Mouse (Mus musculus) T-helper 2 cell (primary cell): Measurements from ENCODE around the gene Mcam.

Source experiments
- in situ Hi-C: fragments of 300-600 bp; cut with MboI, MseI; formaldehyde crosslinking; loops from one replicate; pipeline ENCODE4 v1.15.1; 2025; ENCODE audit warnings: high pct_unique_total_duplicates

The Mcam gene

DNA sequence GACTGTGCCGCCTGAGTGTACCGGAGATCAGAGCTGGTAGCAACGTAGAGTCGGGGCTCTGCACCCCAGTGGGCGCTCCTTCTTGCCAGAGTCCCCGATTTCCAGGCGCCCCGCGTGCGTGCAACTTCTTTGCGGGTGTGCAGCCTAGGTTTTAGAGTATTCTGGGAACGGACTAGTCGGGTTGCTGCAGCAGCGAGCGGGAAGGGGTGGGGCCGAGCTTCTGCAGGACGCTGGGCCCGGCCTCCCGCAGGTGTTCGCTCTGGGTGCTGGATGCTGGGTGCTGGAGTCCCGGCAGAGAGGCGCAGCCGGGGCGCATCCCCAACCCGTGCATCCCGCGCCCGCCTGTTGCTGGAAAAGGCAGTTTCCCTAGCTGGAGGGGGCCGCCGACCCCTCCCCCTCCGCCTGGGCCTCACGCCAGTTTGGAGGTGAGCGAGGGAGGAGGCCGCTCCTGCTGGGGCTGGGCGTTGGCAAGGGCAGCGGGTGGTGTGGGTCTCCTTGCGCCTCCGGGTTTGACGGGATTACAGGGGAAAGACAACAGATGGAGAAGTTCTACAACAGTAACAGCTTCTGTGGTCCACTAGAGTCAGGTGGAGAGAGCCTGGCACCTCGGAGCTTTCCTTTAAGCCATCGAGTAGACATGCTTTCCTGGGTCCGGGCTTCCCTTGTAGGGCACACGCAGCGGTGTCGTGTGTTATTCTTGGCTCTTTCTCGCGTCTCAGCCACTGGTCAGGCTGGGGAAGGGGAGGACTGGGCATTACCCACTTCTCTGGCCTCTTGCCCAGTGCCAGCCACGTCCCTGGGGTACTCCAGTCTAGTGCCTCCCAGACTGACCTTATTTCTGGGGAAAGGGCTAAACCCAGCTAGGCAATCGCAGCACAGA is 822 bp downstream of the Mcam start:
- in situ Hi-C loops: no loop called here

DNA sequence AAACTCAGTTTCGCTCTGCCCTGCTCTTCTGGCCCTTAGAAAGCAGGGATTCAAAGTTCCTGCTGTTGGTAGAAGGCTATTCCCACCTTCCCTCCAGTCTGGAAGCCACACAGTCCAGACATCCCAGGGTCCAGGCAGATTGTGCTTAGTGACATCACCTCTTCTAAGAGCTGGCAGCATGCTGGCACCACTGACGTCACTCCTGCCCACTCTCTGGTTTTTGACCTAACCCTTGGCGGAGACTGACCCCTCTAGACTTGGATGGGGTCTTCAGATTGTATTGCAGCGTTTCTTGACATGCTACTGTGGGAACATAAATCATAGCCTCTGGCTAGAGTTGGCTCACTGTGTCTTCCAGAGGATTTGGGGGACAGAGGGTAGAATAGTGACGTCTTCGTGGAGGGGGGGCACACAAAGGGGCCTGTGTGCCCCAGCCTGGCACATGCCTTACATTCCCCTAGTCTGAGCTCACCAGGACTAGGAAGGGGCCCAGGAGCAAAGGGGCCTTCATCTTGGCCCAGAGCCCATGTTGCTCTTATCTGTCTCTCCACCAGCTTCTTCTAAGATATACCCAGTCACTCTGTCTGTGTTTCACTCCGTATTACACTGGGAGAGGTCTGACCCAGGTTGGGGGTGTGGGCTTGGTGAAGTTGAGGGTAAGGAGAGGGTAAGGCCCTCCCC is 1.6 kb downstream of the Mcam start:
- in situ Hi-C loops: no loop called here

DNA sequence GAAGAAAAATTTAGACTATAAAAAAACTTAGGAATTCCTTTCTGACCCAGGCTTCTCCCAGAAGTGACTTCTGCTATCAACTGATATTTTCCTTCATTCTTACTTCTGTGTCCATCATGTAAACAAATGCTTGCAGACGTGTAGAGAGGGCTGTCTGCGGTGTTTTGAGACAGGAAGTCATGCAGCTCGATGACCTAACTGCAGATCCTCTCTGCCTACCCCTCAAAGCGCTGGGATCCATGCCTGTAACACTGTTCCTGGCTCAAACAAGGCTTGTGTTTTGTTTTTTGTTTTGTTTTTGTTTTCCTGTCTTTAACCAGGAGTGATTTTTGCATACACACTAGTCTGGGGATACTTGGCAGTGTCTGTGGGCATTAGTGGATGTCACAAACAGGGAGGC is 3.6 kb downstream of the Mcam start:
- in situ Hi-C loops: no loop called here

DNA sequence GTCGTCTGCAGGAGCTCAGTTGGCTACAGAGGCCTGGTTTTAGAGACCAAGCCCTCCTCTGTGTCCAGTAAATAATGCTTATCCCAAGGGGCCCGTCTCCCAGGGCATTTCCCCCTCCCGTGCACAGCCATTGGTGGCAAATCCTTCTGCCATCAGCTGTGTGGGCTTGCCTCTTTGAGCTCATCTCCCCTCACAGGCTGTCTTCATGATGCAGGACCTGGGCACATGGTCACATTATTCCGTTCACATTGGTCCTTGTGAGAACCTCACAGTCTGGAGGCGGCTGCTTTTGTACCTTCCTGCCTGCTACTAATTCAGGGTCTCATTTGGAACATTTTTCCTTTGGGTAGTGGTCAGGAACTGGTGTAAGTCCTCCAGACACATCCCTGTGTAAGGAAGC is 7.7 kb downstream of the Mcam start:
- in situ Hi-C loops: no loop called here

DNA sequence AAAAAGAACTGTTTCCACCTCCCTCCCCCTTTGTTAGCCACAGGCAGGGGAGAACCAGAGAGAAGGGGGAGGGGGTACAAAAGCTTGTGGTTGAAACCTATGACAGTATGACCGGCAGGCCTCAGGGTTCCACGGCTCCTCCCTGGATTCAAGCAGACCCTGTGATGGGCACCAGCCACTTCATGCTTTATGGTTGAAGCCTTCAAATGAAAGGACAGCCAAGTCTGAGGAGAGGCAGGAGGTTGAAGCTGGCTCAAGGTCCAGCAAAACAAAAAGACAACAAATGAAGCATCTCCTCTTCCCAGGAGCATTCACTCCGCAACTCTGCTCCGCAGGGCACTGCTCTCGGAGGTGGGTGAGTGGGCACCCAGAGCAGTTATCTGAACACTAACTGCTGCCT is 9.2 kb downstream of the Mcam start:
- in situ Hi-C loops: no loop called here

DNA sequence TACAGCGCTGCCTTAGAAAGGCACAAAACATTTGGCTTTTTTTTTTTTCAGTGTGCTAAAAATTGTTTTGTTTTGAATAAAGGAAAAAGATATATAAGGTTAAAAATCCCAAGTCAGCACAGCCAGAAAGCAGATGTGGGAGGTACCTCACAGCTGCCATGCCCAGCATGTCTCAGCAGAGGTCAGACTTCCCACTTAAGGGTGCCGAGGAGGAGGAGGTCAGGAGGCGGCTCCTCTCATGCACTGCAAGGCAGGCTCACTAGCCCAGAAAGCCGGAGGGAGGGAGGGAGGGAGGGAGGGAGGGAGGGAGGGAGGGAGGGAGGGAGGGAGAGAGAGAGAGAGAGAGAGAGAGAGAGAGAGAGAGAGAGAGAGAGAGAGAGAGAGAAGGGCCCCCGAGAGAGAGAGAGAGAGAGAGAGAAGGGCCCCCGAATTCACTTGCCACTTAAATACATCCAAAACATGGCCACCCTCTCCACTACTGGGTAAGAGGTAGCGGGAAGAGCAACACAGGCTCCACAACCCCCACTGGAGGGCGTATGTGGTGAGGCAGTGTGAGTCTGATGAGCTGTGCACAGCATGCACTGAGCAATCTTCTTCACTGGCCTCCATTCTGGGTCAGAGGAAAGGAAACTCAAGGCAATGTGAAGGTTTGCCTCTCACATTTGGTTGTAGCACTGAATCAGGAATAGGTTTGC is 9.9 kb downstream of the Mcam start:
- in situ Hi-C loops: no loop called here

DNA sequence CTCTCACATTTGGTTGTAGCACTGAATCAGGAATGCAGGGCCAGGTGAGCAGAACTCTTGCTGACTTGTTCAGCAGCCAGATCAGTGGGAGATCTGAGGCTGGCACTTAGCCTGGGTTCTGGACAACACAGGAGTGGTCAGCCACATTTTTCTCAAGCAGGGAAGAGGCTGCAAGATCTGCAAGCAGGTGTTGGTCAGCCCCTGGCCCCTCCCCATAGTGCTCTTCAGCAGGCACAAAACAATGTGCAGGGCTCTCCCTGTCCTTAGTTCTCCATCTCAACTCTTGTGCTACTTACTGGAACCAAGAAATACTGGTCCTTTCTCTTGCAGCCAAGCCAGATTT is 10.4 kb downstream of the Mcam start:
- in situ Hi-C loops: no loop called here

DNA sequence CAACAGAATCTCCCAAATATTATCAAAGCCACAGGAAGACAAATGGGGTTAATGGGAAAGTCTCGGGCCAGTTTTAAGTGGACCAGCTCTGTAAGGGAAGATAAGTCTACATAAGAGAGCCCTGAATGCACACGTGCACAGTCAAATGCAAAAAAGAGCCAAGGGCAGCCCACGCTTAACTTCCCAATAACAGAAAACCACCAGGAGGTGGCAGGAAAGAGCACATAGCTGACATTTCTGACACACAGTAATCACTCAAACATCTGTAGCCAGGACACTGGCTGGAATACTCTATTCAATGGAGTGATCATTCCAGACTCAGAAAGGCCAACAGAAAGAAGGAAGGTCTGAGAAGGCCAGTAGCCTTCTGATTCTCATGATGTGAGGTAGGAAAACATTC is 13.0 kb downstream of the Mcam start:
- in situ Hi-C loops: no loop called here

DNA sequence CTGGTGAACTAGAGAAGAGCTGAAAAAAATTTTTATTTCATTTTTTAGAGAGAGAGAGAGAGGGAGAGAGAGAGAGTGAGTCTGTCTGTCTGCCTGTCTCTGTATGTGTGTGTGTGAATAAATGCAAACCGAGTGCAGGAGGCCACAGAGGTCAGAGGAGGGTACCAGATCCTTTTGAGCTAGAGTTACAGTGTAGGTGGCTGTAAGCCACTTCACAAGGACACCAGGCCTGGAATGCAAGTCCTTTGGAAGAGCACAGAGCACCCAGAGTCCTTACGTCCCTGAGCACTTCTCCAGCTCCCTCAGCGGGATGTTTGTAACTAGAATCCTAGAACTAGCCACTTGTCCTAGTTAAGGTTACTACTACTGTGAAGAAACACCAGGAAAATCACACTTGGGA is 25.6 kb downstream of the Mcam start:
- in situ Hi-C loops: loop anchor here (10.0 kb wide), 1 partner anchor 1045 kb away; the partner anchor contains the start of gene Tmprss4

DNA sequence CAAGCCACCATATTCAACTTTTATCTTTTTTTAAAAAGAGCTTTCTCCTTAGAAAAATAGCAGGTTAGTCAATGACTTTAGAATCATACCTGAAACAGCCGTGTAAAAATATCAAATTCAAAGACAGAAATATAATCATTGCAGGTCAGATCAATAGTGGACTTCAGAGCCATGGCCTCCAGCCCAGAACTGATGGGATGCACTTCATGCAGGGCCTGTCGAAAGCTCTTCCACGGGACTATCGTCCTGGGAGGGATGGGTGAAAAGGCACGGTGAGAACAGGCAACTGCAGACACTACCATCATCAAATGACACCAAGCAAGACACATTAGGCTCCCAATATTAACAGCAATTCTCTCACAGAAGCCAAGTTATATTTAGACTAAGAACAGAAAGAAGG is 34.7 kb downstream of the Mcam start:
- in situ Hi-C loops: no loop called here

DNA sequence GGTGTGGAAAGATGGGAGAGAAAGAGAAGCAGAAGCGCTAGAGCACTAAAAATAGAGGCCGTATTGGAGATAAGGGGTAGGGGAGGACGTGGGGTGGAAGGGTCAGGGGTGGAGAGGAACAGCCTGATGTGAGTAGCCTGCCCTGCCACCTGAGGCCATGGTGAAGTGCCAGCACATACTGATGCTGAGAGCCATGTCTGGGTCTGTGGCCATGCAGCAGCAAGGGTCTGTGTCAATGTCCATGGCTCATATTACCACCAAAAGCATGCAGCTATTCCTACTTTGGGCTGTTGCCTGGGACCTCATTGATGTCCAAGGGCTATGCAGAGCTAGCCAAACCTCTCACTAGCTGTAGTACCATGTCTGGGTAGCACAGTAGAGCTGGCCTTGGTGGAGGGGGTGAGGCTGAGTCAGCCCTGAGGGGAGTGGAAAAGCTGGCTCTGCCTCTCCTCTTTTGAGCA is 36.5 kb downstream of the Mcam start:
- in situ Hi-C loops: no loop called here

DNA sequence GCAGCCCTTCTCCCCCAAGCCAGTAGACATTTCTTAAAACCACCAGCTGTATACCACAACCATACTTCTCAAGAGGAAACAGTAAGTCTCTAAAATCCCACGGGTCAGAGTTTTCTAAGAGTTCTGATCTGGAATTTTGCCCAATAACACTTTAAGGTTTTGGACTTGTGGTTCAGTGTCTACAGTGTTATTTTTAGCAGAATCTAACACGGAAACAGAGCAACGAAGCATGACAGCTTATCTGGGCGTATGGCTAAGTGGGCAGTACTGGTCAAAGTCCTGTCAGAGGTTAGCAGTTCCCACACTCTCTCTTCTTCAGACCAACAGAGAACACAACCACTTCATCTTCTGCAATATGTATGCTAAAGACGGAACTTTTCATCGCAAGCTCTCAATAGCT is 41.3 kb downstream of the Mcam start:
- in situ Hi-C loops: no loop called here

DNA sequence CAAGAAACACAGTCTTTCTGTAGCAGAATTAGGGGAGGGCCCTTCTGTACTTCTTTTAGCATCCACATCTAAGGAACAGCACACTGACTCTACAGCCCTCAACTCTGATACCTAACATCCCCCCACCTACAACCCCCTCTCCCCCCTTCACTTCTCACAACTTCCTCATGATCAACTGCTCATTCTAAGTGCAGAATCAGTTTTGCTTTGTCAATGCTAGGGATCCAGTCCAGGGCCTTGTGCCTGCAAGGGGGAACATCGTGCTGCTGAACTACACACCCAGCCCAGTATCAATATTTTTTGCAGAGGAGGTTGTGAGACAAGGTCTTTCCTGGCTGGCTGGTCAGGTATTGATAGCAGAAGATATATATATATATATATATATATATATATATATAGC is 41.7 kb downstream of the Mcam start:
- in situ Hi-C loops: no loop called here

DNA sequence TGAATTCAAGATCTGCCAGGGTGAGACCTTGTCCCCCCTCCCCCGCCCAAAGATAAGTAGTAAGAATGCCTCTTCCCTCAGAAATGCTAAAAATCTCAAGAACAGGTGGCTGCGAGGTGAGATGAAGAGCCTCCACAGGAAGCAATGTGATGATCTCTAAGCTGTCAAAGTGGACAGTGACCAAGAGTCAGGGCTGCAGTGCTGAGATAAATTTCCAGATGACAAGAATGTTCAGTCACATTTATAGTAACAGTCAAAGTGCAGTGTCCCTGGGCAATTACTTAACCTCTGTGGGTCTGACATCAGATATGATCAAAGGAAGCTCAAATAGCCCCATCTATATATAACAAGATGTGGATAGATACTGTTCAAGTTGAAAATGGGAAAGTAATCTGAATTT is 43.1 kb downstream of the Mcam start:
- in situ Hi-C loops: no loop called here

DNA sequence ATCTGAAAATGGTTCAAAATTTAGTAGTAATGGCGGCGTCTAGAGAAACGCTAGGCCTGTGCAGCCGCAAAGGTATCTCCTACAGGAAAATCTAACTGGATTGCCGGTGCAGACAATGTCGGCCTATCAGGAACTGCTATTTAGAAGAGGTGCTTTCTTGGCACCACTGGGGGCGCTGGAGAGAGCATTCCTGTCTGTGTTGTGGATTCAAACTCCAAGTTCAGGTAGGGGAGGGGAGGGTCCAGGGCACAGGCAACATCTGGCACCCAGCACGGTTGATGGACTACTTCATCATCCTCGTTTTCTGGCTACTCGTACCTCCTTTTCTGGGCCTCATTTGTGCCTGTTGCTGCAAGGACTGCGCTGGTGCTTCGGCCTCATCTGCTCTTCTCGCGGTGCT is 44.1 kb downstream of the Mcam start:
- in situ Hi-C loops: no loop called here

DNA sequence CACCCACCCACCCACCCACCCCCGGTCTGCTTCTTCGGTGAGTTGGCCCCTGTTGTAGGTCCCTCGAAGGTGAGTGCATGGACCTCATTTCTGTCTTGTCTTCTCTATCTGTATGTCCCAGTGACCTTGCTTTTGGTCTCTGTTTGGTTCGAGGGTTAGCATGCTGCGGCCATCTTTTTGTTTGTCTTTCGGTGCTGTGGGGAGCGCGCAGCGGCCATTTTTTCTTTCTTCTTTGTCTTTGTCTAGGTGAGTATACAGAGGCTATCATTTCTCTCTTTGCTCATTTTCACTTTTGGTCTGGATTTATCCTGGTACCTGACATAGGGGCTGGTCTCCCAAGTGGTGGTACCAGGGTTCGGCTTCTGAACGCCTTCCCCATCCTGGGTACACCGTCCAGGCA is 44.5 kb downstream of the Mcam start:
- in situ Hi-C loops: no loop called here

DNA sequence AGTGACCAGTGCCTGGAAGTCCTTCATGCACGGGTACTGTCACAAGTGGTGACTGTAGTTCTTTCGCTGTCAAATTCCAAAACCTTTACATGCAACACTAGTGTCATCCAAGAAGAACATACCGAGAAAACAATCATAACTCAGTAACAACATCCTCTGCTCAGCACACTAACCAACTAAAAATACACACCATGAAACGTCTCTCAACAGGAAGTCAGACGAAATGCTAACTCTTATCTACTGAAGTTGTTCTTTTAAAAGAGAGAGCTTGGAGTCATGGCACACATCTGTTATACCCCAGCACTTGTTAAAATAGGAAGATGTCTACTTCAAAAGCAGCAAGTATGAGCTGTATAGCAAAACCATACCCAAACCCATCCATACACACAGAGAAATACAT is 47.3 kb downstream of the Mcam start:
- in situ Hi-C loops: no loop called here

DNA sequence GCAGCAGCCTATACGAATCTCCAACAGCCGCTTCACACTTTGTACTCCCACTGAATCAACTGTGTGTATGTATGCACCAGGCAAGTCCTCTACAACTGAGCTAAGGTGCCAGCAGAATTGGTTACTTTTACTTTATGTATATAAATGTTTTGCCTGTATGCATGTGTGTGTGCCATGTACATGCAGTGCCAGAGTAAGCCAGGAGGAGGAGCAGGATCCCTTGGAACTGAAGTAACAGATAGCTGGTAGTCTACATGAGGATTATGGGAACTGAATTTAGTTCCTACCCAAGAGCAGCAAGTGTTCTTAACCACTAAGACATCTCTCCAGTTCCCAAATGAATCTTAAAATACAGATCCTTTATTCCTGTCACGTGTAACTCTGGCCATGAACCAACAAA is 48.0 kb downstream of the Mcam start:
- in situ Hi-C loops: no loop called here

DNA sequence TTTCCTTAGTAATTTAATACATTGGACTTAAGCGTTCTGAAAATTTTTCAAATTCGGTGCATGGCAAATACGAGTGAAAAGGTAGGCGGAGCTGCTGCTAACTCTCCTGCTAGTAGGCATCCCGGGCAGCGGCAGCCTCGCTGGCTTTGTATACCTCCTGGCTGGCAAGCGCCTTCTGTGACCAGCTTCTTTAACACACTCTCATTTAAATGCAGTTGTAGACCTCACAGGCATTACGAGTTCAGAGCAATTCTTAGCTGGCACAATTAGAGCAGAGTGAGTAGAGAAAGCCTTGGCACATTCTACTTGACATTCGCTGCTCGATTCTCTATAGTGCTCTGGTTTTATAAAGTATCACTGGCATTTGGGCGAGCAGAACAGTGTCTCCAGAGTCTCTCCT is 54.0 kb downstream of the Mcam start:
- in situ Hi-C loops: no loop called here

DNA sequence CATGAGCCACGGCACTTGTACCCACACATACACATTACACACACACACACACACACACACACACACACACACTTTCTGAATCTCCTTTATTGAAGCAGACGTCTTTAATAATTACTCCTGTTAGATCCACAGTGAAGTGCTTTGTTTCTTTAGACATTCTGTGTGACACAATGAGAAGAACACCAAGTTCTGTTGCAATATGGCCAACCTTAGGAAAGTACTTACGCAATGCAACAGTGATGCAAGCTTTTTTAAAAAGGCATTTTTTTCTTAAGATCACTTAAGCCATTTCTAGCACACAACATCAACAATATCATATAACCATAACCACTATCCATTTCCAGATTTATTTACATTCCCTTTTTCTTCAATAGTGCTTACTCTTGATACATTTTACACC is 56.9 kb downstream of the Mcam start:
- in situ Hi-C loops: loop anchor here (5.0 kb wide), 1 partner anchor 51 kb away; the partner anchor contains the start of gene Ccdc153

DNA sequence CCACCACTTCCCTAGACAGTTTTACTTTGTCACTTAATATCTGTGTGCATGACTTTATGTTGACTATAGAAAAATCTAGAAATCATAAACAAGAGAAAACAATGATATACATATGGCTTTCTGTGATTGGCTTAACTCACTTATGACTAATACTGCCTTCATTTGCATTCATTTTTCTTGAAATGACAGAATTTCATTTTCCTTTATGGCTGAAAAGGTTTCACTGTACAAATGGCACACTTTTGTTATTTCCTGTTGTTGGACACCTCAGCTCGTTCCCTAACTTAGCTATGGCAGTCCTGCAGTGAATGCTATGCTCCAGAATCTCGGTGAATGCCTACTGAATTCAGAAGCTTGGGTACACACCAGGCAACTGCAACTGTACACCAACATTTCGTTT is 58.0 kb downstream of the Mcam start:
- in situ Hi-C loops: loop anchor here (5.0 kb wide), 1 partner anchor 50 kb away; the partner anchor contains the start of gene Ccdc153
